Mouse (Mus musculus): ENCODE results near the gene Adamts5.
A peak's percentile ranks its signal among the peaks of the same experiment; 100 is the strongest.

Gene Adamts5

DNA sequence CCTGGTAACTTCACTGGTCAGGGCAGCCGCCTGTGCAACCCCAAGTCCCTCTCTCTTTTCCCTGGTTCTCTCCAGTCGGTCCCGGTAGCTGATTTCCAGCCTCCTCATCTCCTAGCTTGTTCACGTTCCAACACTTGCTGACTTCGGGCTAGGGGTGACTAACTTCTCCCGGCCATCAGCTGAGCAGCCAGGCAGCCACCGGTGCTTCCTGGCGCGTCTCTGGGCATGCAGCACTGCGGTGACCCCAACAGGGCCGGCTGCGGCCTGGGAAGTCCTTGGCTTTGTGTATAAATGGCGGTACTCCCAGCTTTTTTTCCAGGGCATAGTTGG lies at the start of gene Adamts5:
TSS of gene Adamts5 (minus strand) at position 248 of the 330 bp plus-strand sequence.
- peak in 1 of 2 experiments; percentile 29 for DNase-seq

- DNase-seq, result no peak
Measured at GRCm38 (mm10) chr16:85950356-85950755, 48.7 kb upstream of the Adamts5 start.

DNA sequence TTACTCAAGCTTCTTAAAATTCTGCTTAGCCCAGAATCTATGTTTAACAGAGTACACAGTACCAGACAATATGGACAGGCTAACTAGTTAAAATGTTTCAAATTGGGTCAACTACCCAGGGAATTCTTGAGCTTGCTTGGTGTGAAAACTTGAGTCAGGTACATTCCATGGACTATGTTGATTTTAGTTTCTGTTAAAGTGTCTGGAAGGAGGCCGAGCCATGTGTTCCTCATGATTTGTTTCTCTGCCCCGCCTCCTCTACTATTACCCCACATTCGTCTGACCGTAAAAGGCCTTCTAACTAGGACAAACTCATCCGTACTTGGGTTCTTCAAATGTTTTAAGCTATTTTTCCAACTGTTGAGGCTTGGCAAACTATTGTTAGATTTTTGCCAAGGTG lies 24.4 kb upstream of the Adamts5 start:
- DNase-seq, result no peak

GRCm38 (mm10) chr16:85922454-85922853 lies 20.8 kb upstream of the Adamts5 start:
- DNase-seq, result no peak

DNA sequence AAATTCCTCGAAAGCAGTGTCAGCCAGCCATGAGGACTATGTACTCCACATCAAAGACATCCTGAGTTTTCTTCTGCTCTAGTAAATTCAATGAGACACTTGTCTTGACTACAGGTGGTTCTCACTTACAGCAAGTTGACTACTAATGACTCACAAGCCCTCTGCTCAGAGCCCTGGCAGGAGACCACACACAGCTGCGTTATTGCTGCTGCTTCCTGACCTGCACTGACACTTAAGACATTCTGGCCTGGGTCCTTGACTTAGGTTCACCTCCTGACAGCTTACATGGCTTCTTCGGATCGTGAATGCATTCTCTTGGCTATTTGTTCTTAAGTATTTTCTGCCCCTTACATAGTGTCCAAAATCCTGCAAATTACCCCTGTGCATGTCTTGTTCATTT lies 18.5 kb upstream of the Adamts5 start:
- no peak for DNase-seq

DNA sequence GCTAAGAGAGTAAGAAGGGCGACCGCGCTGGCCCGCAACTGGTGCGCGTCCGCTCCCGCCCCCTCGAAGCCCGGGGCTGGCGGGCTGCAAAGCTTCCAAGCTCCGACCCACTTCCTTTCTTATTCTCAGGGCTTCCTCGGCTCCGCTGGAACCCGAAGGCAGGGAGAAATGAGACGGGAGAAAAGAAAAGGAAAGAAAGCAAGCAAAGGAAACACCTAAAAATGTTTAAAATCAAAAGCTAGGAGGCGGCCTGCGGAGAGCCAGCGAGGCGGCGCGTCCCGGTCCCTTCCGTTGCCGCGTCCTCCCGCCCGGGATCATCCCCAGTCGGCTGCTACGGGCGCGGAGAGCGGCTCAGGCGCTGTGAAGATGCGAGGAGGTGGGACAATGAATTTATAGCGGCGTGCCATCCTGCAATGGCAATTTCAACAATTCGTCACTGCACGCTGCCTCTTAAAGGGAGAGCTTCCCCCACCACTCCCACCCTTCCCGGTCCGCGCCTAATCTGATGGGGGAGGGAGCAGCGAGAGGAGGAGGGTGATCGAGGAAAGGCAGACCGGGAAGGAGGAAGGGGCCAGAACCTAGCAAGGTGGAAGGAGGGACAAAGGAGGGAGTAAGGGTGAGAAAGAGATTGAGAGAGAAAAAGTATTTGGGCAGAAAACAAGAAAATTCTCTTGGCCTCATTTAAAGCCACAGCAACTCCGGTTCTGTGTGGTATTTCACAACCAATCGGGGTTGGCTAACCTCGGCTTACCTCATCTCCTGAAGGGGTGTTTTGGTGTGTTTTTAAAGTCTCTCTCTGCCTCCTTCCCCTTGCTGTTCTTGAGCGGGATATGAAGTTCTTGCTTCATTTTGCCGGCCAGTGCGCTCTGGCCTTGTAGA lies 687 bp downstream of the Adamts5 start:
- peak; percentile 32 to 51 for DNase-seq

GRCm38 (mm10) chr16:85899790-85900587 lies 1.6 kb downstream of the Adamts5 start:
- peak; percentile 25 to 42 for DNase-seq

DNA sequence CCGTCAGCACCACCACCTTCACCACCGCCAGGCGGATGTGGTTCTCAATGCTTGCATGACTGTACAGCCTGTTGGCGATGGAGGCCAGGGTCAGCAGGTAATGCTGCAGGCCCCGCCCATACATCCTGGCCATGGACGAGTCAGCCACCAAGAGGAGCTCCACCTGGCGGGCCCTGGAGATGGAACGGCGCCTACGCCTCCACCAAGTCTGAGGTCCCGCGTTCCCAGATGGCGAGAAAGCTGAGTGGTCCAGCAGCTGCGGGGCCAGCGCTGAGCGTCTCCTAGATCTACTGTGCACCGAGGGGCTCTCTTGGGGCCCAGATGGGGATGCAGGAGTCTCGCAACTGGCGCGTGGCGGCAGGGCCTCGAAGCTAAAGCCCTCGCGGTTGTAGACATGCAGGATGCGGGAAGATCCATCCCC lies 2.3 kb downstream of the Adamts5 start:
- peak; percentile 44 for DNase-seq

DNA sequence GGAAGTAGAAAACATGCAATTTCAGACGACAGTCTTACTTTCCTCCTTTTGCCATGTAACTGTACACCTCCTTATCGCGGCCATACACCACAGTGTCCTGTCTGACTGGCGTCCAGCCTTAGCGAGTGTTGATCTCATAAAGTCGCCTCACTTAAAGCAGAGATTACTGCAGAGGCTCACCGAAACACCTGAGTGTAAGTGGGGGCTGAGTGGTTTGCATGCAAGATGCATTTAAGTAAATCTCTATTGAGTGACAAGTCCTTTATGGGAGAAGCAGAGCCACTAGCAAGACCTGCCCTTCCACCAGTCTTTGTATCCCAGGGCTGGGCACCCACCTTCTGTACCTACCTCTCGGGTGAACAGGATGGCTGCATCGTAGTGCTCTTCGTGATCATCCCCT lies 2.8 kb downstream of the Adamts5 start:
- DNase-seq, result no peak

GRCm38 (mm10) chr16:85898391-85898790 lies 3.2 kb downstream of the Adamts5 start:
- no peak for DNase-seq

- no peak for DNase-seq
Measured at GRCm38 (mm10) chr16:85897854-85898253, 3.8 kb downstream of the Adamts5 start.

DNA sequence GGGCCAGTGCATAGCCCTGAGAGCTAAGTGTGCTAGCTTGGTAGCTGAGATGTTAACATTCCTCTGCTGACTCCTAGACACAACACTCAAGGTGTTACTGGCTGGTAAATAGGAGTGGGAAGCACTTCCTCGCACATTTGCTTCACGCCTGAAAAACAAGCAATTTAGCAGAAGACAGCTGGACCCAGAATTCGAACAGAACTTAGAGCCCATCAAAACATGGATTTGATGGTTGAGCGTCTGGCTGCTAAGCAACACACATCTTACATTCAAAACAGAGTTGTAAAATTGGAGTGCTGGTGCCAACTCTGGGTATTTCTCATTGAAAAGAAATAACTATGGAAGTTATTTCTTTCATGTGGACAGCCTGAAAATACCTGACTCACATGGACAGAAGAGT lies 5.7 kb downstream of the Adamts5 start:
- no peak for DNase-seq

DNA sequence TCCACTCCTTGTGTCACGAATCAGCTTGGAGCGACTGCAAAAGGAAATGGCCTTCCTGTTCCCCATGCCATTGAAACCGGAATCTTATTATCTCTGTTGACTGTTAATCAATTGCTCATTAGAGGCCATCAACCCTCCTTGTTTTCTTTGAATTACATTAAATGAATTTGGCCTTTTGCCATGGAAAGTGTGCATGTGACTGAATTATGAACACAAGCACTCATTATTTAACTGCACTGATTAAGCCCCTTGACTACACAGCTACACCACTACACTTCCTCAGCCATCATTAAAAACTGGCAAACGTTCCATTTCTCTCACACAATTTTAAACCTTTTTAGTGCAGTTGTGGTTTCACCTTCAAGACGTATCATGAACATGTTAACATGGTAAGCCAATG lies 11.8 kb downstream of the Adamts5 start:
- no peak for DNase-seq

GRCm38 (mm10) chr16:85887289-85888051 lies 14.2 kb downstream of the Adamts5 start:
- DNase-seq, result no peak

- DNase-seq, result peak in 1 of 2 experiments; percentile 28
Measured at GRCm38 (mm10) chr16:85879075-85879474, 22.6 kb downstream of the Adamts5 start.

DNA sequence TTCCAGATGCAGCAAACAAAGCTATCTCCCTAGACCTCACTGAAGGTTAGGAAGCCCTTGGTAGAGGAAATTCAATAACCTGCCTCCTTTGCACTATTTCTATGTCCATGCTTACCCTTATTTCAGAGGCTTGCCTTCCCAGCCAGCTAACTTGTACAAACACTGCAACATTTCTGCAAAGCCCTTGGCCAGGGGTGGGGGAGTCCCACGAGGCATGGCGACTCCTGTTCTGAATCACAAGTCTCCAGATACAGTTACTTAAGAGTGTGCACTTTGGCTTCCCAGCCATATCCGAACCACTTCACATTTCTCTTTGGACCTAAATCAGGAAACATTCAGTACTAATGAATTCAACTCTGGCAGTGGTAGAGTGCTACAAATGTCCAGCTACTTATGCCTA lies 27.5 kb downstream of the Adamts5 start:
- no peak for DNase-seq

DNA sequence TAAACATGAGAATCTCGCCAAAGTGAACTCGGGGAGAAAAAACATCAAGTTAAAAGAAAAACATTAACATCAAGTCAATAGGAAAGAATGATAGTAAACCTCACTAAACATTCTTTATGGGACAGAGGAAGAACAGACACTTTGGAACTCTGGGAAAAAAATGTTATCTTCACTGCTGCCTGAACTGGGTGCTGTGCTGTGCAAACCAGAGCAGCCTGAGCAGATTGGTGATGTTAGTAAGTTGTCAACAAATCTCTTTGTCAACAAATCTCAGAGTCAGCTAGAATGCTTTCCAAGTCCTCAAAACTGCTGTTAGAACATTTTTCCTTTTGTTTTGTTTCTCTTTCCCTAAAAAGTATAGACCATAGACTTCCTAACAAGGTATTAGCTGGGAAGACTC lies 29.7 kb downstream of the Adamts5 start:
- no peak for DNase-seq

- no peak for DNase-seq
Measured at GRCm38 (mm10) chr16:85871248-85871647, 30.4 kb downstream of the Adamts5 start.

DNA sequence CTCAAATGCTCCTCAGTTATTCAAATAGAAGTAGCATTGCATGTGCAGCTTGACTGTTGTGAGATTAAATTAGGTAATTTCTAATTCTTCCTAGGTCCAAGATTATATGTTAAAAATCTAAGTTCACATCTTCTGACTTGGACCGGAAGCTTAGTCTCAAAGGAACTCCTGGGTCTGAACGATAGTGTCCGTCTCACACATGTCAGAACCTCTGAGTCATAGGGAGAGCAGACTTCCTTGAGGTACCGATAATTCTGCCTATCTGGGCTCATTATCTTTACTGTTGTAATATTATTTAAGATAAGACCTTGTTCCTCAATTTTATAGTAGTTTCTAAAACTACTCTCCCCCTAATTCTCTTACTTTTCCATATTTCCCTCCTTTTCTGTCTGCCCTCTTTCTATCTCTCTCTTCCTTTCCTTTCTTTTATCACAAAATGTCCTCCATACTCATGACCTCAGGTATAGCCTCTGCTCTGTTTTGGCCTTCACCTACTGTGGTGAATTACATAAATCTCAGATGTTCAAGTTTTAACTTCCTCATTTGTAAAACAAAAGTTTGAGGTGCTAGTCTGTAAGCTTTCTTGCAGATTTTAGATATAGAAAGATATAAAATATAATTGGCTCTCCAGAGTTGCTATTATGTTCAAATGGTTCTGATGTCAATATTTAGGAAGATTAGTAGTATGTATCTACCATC lies 36.8 kb downstream of the Adamts5 start:
- no peak for DNase-seq

DNA sequence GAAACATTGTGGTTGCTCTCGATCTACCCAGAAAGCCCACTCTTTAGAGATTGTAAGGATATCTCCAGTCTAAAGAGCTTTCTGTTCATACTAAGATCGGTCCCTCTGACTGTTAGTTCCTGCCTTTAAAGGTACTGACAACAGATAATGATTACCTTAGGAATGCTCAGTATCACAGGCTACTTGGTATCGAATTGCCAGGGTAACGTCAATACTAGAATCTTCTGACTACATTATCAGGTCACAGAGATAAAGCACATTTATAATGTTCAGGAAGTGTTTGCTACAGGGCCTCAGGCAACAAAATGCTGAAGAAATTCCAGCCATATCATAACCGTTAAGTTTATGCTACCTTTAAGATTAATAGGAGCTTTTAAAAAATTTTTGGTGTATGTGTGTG lies 47.1 kb downstream of the Adamts5 start:
- no peak for DNase-seq

GRCm38 (mm10) chr16:85827066-85827465 lies 74.6 kb downstream of the Adamts5 start:
- no peak for DNase-seq

DNA sequence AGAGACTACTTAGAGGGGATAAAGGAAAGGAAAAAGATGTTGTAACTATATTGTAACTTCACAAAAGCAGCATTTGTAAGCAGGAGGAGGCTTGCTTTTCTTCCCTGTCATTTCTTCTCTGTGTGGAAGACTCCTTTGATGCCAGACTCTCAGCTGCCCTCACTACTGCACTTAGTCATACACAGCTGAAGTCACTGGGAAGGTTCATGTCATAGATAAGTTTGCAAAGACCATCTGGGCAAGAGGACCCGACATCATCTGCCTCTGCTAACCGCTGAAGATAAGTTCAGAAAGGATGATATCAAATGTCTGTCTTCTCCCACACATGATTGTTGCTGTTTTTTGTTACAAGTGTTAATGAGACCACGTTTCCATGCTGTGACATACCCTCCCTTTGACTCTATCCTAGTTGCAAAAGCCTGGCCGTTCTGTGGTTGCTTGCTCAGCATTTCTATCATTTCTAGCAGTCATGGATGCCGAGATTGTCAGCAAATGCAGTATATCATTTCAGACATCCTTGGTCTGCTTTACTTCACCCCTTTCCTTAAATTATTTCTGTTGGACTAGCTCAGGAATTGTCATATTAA lies 79.2 kb downstream of the Adamts5 start:
- DNase-seq, result no peak

Measured in lung, postnatal 4 days (tissue).